Mouse (Mus musculus): Measurements from ENCODE around the gene Bhlhe41. TPM values are rescaled to one million over a fixed set of nuclear protein-coding genes. Genes with fewer than 3 reads are reported as not detected.

Gene Bhlhe41
- polyA plus RNA-seq, 1 experiment, result 3.9 TPM

DNA sequence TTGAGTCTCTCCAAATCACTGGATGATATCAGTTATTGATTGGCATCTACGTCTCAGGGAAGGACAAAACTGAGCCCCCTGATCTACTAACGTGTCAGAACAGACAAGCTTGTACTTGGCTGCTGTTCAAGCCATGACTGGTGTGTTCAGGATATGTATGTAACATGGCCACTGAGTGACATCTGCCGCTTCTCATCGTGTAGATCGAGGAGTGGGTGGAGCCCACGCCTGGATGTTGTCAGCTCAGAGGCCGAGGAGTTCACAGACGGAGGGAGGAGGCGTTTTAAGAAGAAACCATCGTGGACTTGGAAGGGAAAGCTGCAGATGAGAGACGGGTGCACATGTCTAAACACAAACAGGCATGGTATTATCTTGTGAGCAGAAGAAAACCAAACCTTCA lies 26.6 kb upstream of the Bhlhe41 start:
- Histone ChIP-seq H3K79me2 (ENCODE audit: control insufficient read depth, insufficient read depth) (no peaks in the 10 kb centered on the region), H3K27me3 (ENCODE audit: control insufficient read depth, insufficient read depth, insufficient read length) (no peaks in the 10 kb centered on the region), H3ac (ENCODE audit: control insufficient read depth, insufficient read length, low read depth) (no peak overlapping the region), H3K79me3 (ENCODE audit: low read depth) (no peaks in the 10 kb centered on the region), H3K4me3 (ENCODE audit: insufficient read depth, poor library complexity, severe bottlenecking) (no peak overlapping the region), H3K36me3 (ENCODE audit: control insufficient read depth, insufficient read depth) (no peaks in the 10 kb centered on the region)
- TF ChIP-seq CTCF (IDR thresholded peaks at IDR 0.05; ENCODE audit: control insufficient read depth, insufficient read depth, insufficient read length) (no peak), MYOD1 (IDR thresholded peaks at IDR 0.05; ENCODE audit: control insufficient read depth, insufficient read length, low read depth) (no peak), MAX (IDR thresholded peaks at IDR 0.05) (no peak), CEBPB (IDR thresholded peaks at IDR 0.05; ENCODE audit: low read depth) (no peak), FOSL1 (IDR thresholded peaks at IDR 0.05; ENCODE audit: insufficient read depth, low read length, poor library complexity, severe bottlenecking) (no peak), USF1 (IDR thresholded peaks at IDR 0.05; ENCODE audit: low read depth) (no peak), MYOG (IDR thresholded peaks at IDR 0.05; ENCODE audit: control insufficient read depth, extremely low read depth, insufficient read length) (no peak)

DNA sequence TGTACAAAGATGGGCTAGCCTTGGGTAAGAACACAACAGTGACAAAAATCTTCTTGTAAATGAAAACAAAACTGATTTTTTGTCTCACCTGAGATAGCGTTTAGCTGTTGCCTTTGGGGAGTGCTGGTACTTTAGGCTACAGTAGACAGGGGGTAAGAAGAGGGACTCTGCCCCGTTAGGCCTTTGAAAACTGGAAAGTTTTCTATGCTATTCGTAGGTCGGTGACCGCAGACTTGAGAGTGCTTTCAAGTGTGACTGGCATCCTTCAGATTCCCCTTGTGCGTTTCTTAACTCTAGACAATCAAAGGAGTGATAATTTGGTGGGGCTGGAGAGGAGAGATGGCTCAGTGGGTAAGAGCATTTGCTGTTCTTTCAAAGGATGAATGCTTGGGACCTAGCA lies 22.4 kb upstream of the Bhlhe41 start:
- TF ChIP-seq MYOG (IDR thresholded peaks at IDR 0.05; ENCODE audit: control insufficient read depth, extremely low read depth, insufficient read length) (no peak), MYOD1 (IDR thresholded peaks at IDR 0.05; ENCODE audit: control insufficient read depth, insufficient read length, low read depth) (no peak), CTCF (IDR thresholded peaks at IDR 0.05; ENCODE audit: control insufficient read depth, insufficient read depth, insufficient read length) (no peak), CEBPB (IDR thresholded peaks at IDR 0.05; ENCODE audit: low read depth) (no peak), FOSL1 (IDR thresholded peaks at IDR 0.05; ENCODE audit: insufficient read depth, low read length, poor library complexity, severe bottlenecking) (no peak), USF1 (IDR thresholded peaks at IDR 0.05; ENCODE audit: low read depth) (no peak), MAX (IDR thresholded peaks at IDR 0.05) (no peak)
- Histone ChIP-seq H3K36me3 (ENCODE audit: control insufficient read depth, insufficient read depth) (no peaks in the 10 kb centered on the region), H3K79me2 (ENCODE audit: control insufficient read depth, insufficient read depth) (no peaks in the 10 kb centered on the region)

DNA sequence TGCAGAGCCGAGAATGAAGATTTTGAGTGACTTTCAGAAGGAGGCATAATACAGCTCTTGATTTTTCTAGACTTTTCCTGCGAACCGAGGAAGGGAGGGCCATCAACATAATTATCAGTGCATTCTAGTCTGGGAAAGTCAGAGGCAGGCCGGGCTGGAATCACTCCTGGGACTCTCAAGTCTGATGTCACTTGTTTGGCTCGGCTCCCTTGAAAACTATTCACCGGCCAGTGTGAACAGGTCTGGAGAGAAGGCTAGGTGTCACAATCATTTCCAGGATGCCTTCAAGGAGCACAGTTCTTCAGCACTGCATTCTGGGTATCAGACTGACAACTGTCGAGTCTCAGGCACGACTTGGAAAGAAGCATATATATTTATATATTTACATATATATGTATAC lies 20.9 kb upstream of the Bhlhe41 start:
- Histone ChIP-seq H3K79me2 (ENCODE audit: control insufficient read depth, insufficient read depth) (no peaks in the 10 kb centered on the region), H3K79me3 (ENCODE audit: low read depth) (no peaks in the 10 kb centered on the region), H3K27me3 (ENCODE audit: control insufficient read depth, insufficient read depth, insufficient read length) (no peaks in the 10 kb centered on the region), H3K4me3 (ENCODE audit: insufficient read depth, poor library complexity, severe bottlenecking) (no peak overlapping the region), H3ac (ENCODE audit: control insufficient read depth, insufficient read length, low read depth) (no peak overlapping the region), H3K36me3 (ENCODE audit: control insufficient read depth, insufficient read depth) (no peaks in the 10 kb centered on the region)
- TF ChIP-seq FOSL1 (IDR thresholded peaks at IDR 0.05; ENCODE audit: insufficient read depth, low read length, poor library complexity, severe bottlenecking), result no peak

More for the DNA sequence above, 22.4 kb upstream of the Bhlhe41 start:
- Histone ChIP-seq H3K4me3 (ENCODE audit: insufficient read depth, poor library complexity, severe bottlenecking) (no peak overlapping the region), H3K27me3 (ENCODE audit: control insufficient read depth, insufficient read depth, insufficient read length) (no peaks in the 10 kb centered on the region), H3ac (ENCODE audit: control insufficient read depth, insufficient read length, low read depth) (no peak overlapping the region), H3K79me3 (ENCODE audit: low read depth) (no peaks in the 10 kb centered on the region)

DNA sequence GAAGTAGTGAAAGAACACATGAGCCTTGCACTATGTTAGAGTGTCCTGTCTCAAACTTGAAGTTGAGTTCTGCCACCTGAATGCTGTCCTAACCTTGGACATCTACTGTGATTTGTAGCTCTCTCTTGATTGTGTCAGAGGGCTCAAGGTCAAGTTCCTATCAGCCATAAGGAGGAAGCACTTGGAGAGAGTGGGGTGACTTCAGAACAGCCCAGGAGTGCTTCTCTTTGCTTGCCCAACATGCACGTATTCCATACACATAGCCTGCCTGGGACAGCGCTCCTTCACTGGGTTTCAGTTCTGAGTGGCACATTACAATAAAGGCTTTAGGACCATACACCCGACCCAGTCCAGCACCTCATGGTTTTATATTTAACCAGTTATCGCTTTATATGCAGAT lies 19.7 kb upstream of the Bhlhe41 start:
- H3K79me2 ChIP-seq (ENCODE audit: control insufficient read depth, insufficient read depth), result no peaks in the 10 kb centered on the region
- no peaks in the 10 kb centered on the region for H3K79me3 ChIP-seq (ENCODE audit: low read depth)
- H3ac ChIP-seq (ENCODE audit: control insufficient read depth, insufficient read length, low read depth), result no peak overlapping the region
- TF ChIP-seq CTCF (IDR thresholded peaks at IDR 0.05; ENCODE audit: control insufficient read depth, insufficient read depth, insufficient read length) (no peak), MAX (IDR thresholded peaks at IDR 0.05) (no peak), FOSL1 (IDR thresholded peaks at IDR 0.05; ENCODE audit: insufficient read depth, low read length, poor library complexity, severe bottlenecking) (no peak)
- no peak overlapping the region for H3K4me3 ChIP-seq (ENCODE audit: insufficient read depth, poor library complexity, severe bottlenecking)
- H3K36me3 ChIP-seq (ENCODE audit: control insufficient read depth, insufficient read depth), result no peaks in the 10 kb centered on the region
- H3K27me3 ChIP-seq (ENCODE audit: control insufficient read depth, insufficient read depth, insufficient read length), result no peaks in the 10 kb centered on the region

DNA sequence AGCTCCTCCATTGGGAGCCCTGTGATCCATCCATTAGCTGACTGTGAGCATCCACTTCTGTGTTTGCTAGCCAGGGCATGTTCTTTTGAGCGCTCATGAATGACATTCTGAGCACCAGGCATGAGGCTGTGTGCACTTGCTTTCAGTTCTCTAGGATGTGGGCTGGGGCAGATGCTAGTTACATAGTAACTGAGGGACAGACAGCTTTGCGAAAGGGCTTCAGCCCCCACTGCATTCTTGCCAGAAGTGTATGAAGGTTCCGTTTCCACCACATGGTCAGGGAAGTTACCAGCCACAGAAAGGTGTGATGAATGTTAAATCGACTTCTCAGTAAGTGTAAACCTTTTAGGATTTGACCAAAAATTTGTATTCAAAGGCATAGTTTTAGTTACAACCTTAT lies 18.3 kb upstream of the Bhlhe41 start:
- H3K36me3 ChIP-seq (ENCODE audit: control insufficient read depth, insufficient read depth), result no peaks in the 10 kb centered on the region
- no peak overlapping the region for H3K4me3 ChIP-seq (ENCODE audit: insufficient read depth, poor library complexity, severe bottlenecking)
- H3K27me3 ChIP-seq (ENCODE audit: control insufficient read depth, insufficient read depth, insufficient read length), result no peaks in the 10 kb centered on the region
- no peaks in the 10 kb centered on the region for H3K79me2 ChIP-seq (ENCODE audit: control insufficient read depth, insufficient read depth)
- no peak overlapping the region for H3ac ChIP-seq (ENCODE audit: control insufficient read depth, insufficient read length, low read depth)
- no peak for TF ChIP-seq MYOD1 (IDR thresholded peaks at IDR 0.05; ENCODE audit: control insufficient read depth, insufficient read length, low read depth)
- TF ChIP-seq USF1 (IDR thresholded peaks at IDR 0.05; ENCODE audit: low read depth), result no peak
- no peak for TF ChIP-seq MAX (IDR thresholded peaks at IDR 0.05)
- no peak for TF ChIP-seq CTCF (IDR thresholded peaks at IDR 0.05; ENCODE audit: control insufficient read depth, insufficient read depth, insufficient read length)
- no peak for TF ChIP-seq FOSL1 (IDR thresholded peaks at IDR 0.05; ENCODE audit: insufficient read depth, low read length, poor library complexity, severe bottlenecking)
- TF ChIP-seq CEBPB (IDR thresholded peaks at IDR 0.05; ENCODE audit: low read depth), result no peak
- no peak for TF ChIP-seq MYOG (IDR thresholded peaks at IDR 0.05; ENCODE audit: control insufficient read depth, extremely low read depth, insufficient read length)
- H3K79me3 ChIP-seq (ENCODE audit: low read depth), result no peaks in the 10 kb centered on the region

DNA sequence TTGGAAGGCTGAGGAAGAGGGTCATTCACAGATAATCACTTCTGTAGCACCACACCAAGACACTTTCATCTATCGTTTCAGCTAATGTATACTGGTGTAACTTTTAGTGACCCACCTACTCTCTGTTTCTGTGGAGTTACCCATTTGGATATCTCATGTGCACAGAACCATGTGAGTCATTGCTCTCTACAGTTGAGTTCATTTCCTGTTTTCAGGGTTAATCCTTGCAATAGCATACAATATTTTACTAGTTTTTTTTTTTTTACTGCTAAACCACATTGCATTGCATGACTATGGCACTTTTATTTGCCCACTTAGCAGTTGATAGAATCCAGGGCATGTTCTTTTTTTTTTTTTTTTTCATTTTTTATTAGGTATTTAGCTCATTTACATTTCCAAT lies 17.7 kb upstream of the Bhlhe41 start:
- no peaks in the 10 kb centered on the region for H3K27me3 ChIP-seq (ENCODE audit: control insufficient read depth, insufficient read depth, insufficient read length)
- no peaks in the 10 kb centered on the region for H3K79me3 ChIP-seq (ENCODE audit: low read depth)
- no peaks in the 10 kb centered on the region for H3K36me3 ChIP-seq (ENCODE audit: control insufficient read depth, insufficient read depth)
- no peak for TF ChIP-seq MYOD1 (IDR thresholded peaks at IDR 0.05; ENCODE audit: control insufficient read depth, insufficient read length, low read depth)
- TF ChIP-seq CEBPB (IDR thresholded peaks at IDR 0.05; ENCODE audit: low read depth), result no peak
- no peak for TF ChIP-seq FOSL1 (IDR thresholded peaks at IDR 0.05; ENCODE audit: insufficient read depth, low read length, poor library complexity, severe bottlenecking)
- TF ChIP-seq CTCF (IDR thresholded peaks at IDR 0.05; ENCODE audit: control insufficient read depth, insufficient read depth, insufficient read length), result no peak
- TF ChIP-seq USF1 (IDR thresholded peaks at IDR 0.05; ENCODE audit: low read depth), result no peak
- no peak for TF ChIP-seq MYOG (IDR thresholded peaks at IDR 0.05; ENCODE audit: control insufficient read depth, extremely low read depth, insufficient read length)
- TF ChIP-seq MAX (IDR thresholded peaks at IDR 0.05), result no peak
- H3K4me3 ChIP-seq (ENCODE audit: insufficient read depth, poor library complexity, severe bottlenecking), result no peak overlapping the region
- no peaks in the 10 kb centered on the region for H3K79me2 ChIP-seq (ENCODE audit: control insufficient read depth, insufficient read depth)
- H3ac ChIP-seq (ENCODE audit: control insufficient read depth, insufficient read length, low read depth), result no peak overlapping the region
